Mouse (Mus musculus): ENCODE data around the gene Nsg1.

DNA sequence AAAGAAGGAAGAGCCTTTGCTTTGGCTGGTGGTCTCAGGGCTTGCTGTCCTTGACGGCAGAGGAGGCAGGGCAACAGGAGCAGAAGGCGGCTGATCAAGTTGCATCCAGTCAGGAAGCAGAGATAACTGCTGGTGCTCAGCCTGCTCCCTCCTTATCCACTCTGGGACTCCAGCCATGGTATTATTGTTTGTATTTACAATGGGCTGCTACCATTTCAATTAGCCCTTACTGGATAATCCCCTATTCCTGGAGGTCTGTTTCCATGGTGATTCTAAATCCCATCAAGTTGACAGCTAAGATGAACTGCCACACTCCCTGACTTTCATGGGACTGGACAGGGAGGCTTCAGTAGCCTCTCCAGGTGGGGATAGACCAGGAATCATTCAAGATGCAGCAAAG is 35.2 kb upstream of the Nsg1 start:
- no peak for TF ChIP-seq CTCF (IDR thresholded peaks at IDR 0.05; ENCODE audit: low read depth)
- TF ChIP-seq EP300 (IDR thresholded peaks at IDR 0.05; ENCODE audit: low read depth) = no peak

Data from liver, embryonic 14.5 days (tissue).